Mouse (Mus musculus) left cerebral cortex, adult 6 months (tissue): ENCODE measurements around the gene Gm7697. TPM values are rescaled to one million over a fixed set of nuclear protein-coding genes. Genes with fewer than 3 reads are reported as not detected.

Experiments used
- long read RNA-seq, 2 experiments: library from polyadenylated mRNA; unstranded; transcript quantifications; one replicate each; pipeline ENCODE4 v2.0.0; 2019 to 2020
- polyA plus RNA-seq: library from polyadenylated mRNA; unstranded; fragments of <200 nt; fragmentation: Nextera tagmentation; gene quantifications from 2 replicates; pipeline ENCODE4 v1.2.3, GENCODE M21; 2021

Gm7697 gene
- not detected in 2 replicates for polyA plus RNA-seq
- long read RNA-seq, experiment 1, result 0 reads
- long read RNA-seq, experiment 2, result 0 reads

GRCm38 (mm10) chr8:69522876-69523275 lies at the start of gene Gm7697:
Gene Gm7697, minus strand, starts transcription at chr8:69522976.

GRCm38 (mm10) chr8:69453465-69453864 lies 69.3 kb downstream of the Gm7697 start, which contains the start of gene Gm9495:
Gene Gm9495, minus strand, starts transcription at chr8:69453565.

Other genes starting within 250 kb of the Gm7697 start
- gene Gm9495, start 69.4 kb downstream of the Gm7697 start, polyA plus RNA-seq, result not detected in 2 replicates
- gene Zfp868, start 102.6 kb upstream of the Gm7697 start, polyA plus RNA-seq, result 13.4 and 14.0 TPM in 2 replicates
- gene Zfp964, start 131.5 kb upstream of the Gm7697 start, polyA plus RNA-seq, result 1.1 and 1.6 TPM in 2 replicates
- 12.8 and 14.1 TPM in 2 replicates for gene Zfp869, start 187.7 kb upstream of the Gm7697 start, polyA plus RNA-seq
- gene Zfp963, start 227.0 kb upstream of the Gm7697 start, polyA plus RNA-seq, result 2.9 and 3.1 TPM in 2 replicates